Mouse (Mus musculus) ovary, postnatal 14 days (tissue): ENCODE data around the gene Med13l.
A peak's percentile ranks its signal among the peaks of the same experiment; 100 is the strongest.

Experiments
- DNase-seq: peaks from one replicate; pipeline ENCODE4 v3.0.0; 2022; ENCODE audit warnings: low spot score

Gene Med13l

DNA sequence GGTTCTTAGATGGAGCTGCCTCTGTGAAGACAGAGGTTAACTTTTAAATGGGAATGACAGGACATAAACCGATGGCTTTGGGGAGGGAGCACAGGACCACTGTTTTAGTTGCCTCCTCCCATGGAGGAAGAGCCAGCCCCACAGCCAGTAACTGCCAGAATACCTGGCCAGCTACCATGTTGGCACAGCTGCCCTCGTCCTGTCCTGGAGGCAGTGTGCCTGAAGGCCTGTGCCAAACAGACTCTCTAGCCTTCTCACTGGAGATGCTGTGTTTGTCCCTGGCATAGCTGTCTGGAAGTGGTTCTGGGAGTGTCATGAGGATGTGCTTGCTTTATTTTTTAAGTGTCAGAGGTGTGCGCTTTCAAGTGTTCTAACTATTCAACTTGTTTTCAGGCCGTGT lies 173.1 kb downstream of the Med13l start:
- DNase-seq = no peak

DNA sequence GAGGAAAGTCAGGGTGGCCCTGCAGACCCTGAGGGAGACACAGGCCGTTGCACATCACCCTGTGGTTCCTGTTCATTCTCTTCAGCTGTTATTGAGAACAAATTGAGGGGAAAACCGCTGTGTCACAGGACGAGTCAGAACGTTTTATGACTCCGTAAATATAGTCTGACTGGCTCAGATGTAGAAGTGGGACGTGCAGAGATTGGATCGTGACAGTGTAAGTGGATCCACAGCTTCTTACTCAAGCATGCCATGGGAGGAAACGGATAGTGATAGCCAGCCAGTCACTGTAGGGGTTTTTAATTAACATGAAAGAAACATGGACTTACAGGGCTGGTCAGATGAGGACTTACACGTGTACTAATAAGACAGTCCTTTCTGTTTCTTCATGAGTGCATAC lies 174.0 kb downstream of the Med13l start:
- no peak for DNase-seq

DNA sequence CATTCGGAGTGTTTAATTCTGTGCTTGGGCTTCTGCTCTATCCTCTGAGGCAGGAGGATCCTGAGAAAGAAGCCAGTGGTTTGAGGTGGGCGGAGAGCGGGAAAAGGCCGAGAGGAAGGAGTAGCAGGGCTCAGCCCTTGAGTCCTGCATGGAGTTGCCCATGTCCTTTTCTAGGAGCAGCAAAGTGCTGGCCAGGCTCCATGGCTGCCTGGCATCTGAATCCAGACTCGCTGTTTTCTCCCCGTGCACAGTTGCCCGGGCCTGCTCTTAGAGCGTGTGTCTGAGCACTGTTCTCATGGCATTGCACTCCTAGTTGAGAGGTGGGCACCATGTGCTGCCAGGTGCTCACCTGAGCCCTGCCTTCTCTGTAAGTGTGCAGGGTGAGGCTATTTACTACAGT lies 175.3 kb downstream of the Med13l start:
- no peak for DNase-seq

DNA sequence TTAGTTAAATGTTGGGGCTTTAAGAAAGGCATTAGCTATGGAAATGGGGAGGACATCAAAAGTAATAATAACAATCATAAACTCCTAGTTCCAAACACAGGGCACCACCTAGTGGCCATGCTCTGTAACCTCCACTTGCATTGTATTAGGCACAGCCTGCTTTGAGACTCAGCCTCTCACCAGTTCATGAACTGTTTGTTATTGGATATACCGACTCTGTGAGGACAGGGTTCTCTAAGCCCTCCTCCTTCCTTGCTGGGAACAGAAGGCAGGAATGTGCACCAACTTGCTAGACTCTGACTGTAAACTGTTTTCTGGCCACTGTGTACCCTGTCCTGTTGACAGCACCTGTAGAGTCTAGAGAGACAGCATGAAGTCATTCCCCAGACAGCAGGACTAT lies 177.1 kb downstream of the Med13l start:
- DNase-seq = peak; percentile 48

DNA sequence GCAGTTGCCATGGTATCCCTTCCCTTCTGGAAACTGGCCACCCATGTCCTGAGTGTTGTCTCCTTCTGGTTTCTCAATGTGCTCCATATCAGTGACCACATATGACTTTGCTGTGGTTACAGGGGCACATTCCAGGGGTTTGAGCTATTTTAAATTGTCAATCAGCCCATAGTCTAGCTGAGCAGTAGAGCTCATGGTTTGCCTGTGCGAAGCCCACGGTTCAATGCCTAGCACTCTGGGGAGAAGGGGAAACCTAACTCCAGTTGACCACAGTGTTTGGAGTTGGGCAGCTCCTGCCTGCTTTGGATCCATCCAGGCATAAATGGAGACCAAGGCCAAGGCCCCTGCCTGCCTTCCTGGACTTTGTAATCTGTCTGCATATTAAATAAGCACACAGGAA lies 182.6 kb downstream of the Med13l start:
- no peak for DNase-seq

DNA sequence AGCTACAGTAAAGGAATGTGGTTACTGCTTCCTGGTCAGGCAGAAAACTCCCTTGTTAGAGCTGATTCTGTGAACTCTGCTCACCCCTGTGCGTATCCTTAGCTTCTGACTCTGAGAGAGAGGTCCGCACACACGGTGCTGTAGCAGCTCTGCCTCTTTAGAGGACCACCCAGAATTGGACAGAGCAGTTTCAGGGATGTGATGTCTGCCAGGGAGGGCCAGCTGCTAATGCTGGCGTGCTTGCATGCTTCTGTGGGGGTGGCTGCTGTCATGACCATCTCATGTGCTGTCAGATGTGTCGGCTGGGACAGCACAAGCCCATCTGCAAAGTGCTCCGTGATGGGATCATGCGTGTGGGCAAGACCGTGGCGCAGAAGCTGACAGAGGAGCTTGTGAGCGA lies 186.5 kb downstream of the Med13l start:
- no peak for DNase-seq

DNA sequence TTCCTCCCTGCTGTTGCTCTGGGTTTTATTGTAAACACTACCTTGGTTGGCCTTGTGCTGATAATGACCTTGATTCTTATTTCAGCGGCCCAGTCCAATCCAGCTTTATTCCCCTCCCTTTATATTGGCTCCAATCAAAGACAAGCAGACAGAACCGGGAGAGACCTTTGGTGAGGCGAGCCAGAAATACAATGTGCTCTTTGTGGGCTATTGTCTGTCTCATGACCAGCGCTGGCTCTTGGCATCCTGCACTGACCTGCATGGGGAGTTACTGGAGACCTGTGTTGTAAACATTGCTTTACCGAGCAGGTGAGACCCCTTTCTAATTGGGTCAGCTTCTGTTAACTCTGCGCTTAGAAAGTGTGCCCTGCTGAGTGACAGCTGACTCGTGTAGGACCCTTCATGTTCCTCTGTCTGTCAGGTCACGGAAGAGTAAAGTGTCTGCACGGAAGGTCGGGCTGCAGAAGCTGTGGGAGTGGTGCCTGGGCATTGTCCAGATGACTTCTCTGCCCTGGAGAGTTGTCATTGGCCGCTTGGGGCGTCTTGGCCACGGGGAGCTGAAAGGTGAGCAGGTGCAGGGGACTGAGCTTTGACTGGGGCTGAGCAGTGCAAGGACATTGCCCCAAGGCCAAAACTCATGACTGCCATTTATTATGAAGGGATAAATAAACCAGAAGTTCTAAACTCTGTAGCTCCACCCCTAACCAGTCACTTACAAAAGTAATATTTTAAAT lies 191.1 kb downstream of the Med13l start:
- DNase-seq = no peak

DNA sequence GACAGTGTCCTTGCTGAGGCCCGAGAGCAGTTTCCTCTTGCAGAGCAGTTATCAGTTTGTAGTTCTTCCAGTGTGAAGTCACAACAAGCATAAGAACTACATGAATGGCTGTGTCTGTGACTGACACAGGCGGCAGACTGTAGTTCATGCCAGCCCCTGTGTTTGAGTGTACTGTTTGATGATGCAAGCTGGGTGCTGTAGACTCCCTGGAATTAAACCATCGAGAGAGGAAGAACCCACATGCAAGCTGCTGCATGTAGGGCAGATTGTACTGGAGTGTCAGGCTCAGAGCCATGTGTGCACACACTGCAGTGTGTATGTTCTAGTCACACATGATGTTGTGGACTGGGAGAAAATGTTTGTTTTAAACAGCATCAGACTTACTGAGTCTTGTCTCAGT lies 192.4 kb downstream of the Med13l start:
- DNase-seq = no peak

DNA sequence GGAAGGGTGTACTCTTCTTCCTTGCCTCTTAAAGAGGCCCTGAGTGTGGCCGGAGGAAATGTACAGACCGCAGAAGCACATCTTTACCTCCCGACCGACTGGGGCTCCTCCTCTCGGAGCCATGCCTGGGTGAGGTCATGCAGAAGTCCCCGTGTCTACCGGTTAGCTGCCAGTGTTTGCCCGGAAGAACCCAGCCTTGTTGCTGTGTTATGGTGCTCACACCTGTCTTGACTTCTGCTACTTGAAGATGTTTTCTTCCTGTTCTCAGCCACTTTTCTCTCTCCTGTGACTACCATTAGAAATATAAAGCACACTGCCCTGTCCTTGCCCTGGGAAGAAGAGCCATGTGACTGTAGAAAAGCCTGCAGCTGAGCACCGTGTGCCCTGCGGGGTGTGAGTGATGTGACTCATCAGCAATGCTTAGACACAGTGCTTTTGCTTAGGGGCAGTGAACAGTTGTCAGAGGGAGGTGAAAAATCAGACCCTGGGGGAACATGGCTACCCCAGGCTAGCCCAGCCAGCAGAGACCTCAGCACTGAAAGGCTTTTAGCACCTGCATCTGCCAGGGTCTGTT lies 193.1 kb downstream of the Med13l start:
- DNase-seq = no peak

DNA sequence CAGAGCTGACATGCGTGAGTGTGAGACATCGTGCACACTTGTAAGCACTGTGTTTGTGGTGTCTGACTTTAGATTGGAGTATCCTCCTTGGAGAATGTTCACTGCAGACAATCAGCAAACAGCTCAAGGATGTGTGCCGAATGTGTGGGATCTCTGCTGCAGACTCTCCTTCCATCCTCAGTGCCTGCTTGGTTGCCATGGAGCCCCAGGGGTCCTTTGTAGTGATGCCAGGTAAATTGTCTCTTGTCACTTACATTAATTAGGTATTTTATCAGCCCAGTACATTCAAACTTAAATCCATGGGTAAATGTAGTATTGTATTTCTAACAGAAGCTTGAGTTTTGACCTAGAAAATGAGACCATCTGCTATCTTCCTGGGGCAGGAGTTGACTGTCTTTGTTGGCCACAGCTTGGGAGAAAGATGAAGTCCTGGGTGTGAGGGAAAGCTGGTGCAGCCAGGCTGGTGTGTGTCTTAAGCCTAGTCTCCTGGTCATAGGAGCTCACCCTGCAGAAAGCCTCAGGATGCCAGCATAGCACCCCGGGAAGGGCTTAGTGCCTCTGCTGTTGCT lies 193.8 kb downstream of the Med13l start:
- no peak for DNase-seq

DNA sequence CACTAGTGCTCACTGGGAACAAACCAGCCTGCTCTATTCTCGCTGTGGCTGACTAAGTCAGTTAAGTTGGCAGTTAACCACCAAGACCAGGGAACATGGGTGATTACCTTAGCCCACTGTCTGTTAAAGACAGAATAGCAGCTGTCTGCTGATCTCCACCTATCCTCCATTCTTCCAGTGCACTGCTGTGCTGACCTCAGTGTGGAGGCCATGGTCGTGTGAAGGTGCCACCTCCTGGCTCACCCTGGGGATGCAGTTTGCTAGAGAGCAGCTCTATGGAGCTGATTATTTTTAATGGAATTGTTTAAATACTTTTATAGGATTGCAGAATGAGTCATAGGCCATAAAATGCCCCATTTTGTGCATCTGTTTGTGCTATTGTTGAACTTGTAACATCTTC lies 195.6 kb downstream of the Med13l start:
- no peak for DNase-seq

DNA sequence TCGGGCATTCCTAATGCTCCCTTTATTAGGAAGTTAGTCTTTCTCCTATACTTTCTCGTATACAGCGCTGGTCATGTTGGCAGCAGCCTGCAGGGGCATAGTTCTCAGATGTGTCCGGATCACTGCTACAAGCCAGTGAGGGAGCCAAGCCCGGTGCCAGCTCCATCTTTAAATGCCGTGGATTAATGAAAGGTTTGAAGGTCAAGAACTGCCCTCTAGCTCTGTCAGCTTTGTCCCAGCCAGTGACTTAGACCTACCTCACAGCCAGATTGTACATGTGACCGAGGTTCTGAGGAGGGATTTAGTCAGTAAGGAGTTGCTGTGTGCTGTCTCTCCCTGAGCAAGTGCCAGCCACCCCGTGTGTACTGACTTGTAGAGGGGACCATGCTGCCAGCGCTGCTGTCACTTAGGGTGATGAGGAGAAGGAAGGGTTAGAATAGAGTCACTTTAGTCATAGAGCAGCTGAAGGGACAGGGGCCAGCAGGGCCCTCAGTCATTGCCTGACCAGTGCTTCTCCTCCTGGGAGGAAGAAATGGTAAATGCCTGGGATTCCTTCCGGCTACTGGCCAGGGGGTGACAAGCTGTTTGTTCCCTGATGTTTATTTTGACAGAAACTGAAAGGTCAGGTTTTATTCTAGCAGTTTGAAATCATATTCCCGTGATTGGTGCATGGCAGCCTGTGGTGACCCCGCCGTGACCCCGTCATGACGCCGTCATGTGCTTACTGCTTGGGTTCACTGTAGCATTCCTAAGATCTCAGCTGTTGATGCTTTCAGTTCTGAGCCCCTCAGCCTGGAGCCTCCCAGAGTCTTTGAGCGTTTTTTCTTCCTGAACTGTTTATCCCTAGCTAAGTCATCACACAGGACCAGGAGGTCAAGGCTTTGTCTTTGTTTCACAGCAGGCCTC lies 197.2 kb downstream of the Med13l start:
- DNase-seq = no peak

DNA sequence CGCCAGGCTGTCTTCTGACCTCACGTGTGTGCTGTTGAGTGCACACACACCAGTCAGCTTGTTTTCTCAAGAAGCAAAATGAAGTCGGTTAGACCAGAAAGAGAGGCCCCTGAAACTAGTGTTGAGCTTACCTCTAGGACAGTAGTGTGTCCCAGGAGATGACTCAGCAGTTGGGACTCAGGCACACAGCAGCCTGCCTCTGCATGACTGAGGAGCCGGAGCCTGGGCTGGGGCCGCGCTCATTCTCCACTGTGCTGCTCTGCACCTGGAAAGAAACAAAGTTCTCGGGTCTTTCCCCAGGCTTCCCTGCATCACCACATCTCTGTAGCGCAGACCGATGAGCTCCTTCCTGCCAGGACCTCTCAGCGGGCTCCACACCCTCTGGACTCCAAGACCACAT lies 200.5 kb downstream of the Med13l start:
- DNase-seq = no peak

DNA sequence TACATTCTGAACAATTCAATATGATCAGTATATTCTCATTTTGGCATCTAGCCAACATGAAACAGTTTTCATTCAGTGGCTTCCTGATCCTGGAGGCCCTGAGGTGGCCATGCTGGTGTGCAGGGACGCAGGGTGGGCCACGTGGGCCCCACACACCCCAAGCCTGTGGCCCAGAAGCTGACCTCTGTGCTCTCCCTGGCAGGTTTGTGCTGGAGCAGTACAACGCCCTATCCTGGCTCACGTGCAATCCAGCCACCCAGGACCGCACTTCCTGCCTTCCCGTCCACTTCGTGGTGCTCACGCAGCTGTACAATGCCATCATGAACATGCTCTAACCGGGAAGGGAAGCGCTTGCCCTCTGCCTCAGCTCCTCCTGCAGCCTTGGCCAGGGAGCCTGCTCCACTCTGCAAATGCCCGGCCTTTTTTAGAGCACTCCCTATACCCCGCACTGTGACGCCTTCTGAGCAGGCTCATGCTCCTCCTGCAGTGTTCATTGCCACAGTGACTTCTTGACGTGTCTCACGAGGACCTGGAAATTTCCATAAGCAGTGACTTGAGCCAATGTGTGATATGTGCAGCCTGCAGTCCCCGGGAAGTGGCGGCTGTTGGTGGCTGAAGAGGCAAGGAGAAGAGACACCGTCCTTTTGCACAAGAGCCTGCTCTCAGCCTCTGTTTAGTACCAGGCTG lies 202.2 kb downstream of the Med13l start:
- no peak for DNase-seq

DNA sequence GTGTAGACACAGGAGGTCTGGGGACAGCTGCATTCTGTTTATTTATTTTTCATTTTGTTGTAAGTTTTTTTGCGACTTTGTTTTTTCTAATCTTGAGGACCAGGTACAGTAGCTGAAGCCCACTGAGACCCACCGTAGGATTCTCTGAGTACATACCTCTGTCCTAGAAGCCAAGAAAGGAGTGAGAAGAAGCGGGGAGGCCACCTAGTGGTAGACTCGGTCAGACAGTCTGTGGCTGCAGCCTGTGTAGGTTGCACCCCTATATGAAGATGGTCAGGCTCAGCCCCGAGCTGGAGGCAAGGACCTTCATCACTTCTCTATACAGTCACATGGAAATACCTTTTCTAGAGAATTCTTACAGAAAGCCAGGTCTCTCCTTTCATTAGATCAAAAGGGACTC lies 202.9 kb downstream of the Med13l start:
- no peak for DNase-seq

DNA sequence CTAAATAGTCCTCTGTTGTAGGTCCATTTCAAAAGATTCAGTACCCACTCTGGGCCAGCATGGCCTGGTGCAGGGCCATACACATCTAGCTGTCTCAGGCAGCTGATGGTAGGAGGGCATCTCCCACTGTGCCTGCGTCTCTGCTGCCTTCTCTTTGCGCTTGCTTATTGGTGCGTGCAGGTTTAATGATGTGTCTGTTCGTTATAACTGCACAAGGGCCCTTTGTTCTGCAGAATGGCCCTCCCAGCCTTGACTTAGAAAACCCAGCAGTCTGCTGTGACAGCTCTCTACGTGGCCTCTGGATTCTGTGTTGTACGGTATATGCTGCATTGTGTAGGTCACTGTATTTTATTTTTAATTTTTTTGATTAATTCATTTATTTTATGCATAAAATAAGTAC lies 208.7 kb downstream of the Med13l start:
- no peak for DNase-seq

DNA sequence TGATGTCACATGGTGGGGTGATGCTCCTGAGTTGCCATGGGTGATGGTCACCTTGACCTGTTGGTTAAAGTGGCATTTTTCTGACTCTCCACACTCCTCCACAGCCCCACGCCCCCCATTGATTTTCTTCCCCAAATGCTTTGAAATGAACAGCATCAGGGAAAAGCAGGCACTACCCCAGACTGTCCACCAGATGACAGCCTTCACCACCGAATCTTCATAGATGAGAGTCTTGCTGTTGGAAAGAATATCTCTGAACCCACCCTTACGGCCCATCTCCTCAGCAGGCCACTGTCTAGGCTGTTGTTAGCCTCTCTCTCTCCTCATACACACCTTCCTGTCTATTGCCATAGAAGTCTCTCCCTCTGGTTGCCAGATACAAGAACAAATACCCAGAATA lies 213.4 kb downstream of the Med13l start:
- peak; percentile 27 for DNase-seq

DNA sequence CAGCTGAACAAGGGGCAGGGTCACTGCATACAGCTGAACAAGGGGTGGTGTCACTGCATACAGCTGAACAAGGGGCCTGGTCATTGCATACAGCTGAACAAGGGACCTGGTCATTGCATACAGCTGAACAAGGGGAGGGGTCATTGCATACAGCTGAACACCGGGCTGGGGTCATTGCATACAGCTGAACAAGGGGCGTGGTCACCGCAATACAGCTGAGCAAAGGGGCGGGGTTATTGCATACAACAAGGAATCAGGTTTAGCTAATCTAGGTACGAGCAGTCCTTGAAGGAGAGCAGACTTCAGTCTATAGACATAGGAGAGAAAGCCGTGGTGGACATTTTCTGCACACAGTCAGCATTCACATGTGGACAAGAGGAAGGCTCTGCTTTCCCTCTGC lies 215.9 kb downstream of the Med13l start:
- no peak for DNase-seq

DNA sequence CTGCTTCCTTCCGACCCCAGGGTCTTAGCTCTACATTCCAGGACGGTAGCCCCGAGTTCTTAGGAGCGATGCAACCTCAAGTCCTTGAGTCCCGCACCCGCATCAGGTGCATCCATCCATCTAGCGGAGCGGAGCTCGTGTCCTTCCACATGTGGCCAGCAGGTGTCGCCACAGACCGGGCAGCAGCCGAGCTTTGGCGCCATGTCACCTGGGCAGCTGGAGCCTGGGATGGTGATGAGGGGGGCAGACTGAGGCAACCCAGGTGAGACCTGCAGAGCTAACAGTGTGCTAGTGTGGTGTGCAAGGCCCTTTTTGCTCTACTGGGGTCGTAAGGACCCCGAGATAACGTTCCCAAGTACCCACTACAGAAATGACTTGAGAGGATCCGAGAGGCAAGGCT lies 221.1 kb downstream of the Med13l start:
- peak; percentile 83 for DNase-seq

DNA sequence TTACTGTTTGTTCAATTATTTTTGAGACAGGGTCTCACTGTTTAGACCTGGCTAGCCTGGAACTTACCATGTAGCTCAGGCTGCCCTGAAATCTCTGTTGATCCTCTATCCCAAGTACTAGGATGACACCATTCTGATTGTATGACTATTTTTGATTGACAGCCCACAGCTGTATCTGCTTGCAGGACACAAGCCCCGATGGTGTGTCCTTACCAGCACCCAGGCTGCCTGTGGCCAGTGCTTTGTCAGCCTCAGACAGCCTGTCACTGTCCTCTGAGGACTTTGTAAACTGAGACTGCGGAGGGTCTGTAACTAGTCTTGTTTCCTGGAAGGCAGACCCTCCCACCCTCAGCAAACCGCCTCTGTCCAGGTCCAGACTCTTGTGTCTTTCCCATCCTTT lies 221.7 kb downstream of the Med13l start:
- DNase-seq = no peak

DNA sequence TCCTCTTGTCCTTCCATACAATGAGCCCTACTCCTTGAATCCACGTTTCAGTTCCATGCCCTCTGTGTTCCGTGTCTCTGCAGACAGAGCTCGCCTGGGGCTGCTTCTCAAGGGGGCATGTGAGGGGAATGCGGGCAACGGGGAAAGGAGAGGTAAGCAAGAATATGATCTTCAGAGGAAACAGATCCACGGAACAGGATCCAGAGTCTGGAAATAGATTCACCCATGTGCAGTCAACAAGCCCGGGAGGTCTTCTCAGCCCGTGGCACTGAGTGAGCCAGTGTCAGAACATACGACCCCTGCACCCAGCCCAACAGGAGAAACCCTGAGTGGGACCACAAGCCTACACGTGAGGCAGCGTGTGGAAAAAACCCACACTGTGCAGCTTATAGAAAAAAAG lies 228.7 kb downstream of the Med13l start:
- DNase-seq = no peak

DNA sequence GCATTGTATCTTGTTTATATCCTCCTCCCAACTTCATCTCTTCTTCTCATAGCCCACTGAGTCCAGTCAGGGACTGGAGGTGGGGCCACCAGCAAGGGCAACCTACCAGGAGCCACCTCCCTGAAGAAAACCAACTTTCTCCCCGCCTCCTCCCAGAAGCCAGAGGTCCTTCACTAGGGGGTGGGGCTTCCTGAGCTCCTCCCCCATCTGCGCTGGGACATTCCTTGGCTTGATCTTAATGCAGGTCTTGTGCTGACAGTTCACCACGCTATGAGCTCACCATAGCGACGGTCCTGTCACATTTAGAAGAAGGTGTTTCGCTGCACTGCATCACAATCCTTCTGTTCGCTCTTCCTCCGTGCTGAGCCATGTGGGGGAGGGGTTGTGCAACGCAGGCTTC lies 229.3 kb downstream of the Med13l start:
- DNase-seq = no peak
